Mouse (Mus musculus) heart, embryonic 16.5 days (tissue): ENCODE measurements around the gene Rtel1. TPM values are rescaled to one million over a fixed set of nuclear protein-coding genes. Genes with fewer than 3 reads are reported as not detected.

Source experiments
- ATAC-seq: fragments of 200-750 bp; cut with Nextera tagmentation; replicated peaks from 2 replicates; pipeline ENCODE4 v1.8.0; 2017; ENCODE audit warnings: moderate number of reproducible peaks; ENCODE audit not compliant: insufficient read depth, low FRiP score; ENCODE audit errors: extremely low read depth
- H3K27ac ChIP-seq: fragments of 300-500 bp; sonication (generic); 2 replicates; pipeline ENCODE4 v1.5.1; 2014; ENCODE audit warnings: mild to moderate bottlenecking, low read length, control low read depth, moderate library complexity
- H3K27me3 ChIP-seq: fragments of 300-500 bp; sonication (generic); 2 replicates; pipeline ENCODE4 v1.6.1; 2014; ENCODE audit warnings: low read length, mixed read lengths; ENCODE audit not compliant: control insufficient read depth, insufficient read depth
- H3K36me3 ChIP-seq: fragments of 300-500 bp; sonication (generic); 2 replicates; pipeline ENCODE4 v1.6.1; 2014; ENCODE audit not compliant: control insufficient read depth, insufficient read depth
- H3K4me1 ChIP-seq: fragments of 300-500 bp; sonication (generic); 2 replicates; pipeline ENCODE4 v1.6.1; 2014; ENCODE audit warnings: low read length, mixed read lengths; ENCODE audit not compliant: control insufficient read depth, insufficient read depth
- H3K4me2 ChIP-seq: fragments of 300-500 bp; sonication (generic); 2 replicates; pipeline ENCODE4 v1.6.1; 2014; ENCODE audit warnings: low read depth, mild to moderate bottlenecking, control low read depth, low read length
- H3K4me3 ChIP-seq: fragments of 300-500 bp; sonication (generic); 2 replicates; pipeline ENCODE4 v1.5.1; 2014; ENCODE audit warnings: mild to moderate bottlenecking, control low read depth, low read length
- H3K9ac ChIP-seq: fragments of 300-500 bp; sonication (generic); 2 replicates; pipeline ENCODE4 v1.6.1; 2014; ENCODE audit warnings: low read length, control low read depth
- H3K9me3 ChIP-seq: fragments of 300-500 bp; sonication (generic); replicated peaks from 2 replicates; pipeline ENCODE4 v1.6.1; 2016; ENCODE audit warnings: low read length; ENCODE audit not compliant: control insufficient read depth
- WGBS: fragments of 180-500 bp; shearing (Covaris S2); extraction: QIAGEN DNeasy Blood & Tissue Kit; methylation state at CpG from one replicate; pipeline ENCODE4 v1.1.7; 2014; 5-methylcytosine and 5-hydroxymethylcytosine counted together
- polyA plus RNA-seq: library from polyadenylated mRNA; unstranded; fragments of >200 nt; fragmentation: Nextera tagmentation; extraction: Ambion mirVana; gene quantifications from 2 replicates; pipeline ENCODE4 v1.2.1, GENCODE M21; 2015

The Rtel1 gene
- 23.8 and 25.9 TPM in 2 replicates for polyA plus RNA-seq

DNA sequence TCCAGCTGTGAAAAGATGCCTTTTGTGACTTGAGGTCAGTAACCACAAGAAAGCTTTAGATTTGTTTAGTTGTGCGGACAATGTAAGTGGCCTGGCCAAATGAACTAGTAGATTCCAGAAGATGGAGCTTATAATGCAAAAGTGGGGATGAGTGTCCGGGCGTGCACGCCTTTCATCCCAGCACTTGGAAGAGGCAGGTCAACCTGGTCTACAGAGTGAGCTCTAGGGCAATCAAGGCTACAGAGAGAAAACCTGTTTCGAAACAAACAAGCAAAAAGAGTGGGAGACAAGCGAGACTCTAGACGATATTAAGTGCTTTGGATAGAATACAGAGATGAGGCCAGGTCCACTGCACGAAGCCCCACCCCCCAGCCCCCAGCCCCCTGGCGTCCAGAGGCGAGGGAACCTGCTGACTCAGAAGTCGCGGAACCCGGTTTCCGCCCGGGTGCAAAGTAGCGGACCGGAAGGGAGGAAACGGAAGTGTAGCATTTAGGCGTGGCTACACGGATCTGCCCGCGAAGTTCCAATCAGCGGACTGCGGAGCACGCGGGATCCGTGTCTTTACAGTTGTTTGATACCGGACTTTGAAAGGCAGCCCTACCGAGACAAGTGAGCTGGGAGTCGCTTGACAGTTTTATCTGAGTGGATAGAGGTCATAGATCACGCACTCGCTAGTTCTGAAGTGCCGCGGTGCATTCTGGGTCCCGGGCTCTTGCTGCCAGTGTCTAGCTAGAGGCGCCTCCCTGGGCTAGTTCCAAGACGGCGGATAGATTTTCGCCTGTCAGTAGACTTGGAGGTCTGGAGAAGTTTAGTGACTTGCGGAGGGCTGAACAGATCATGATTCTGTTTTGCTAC, at the start of gene Rtel1:
Gene Rtel1, plus strand, starts transcription at position 492 of the 855 bp plus-strand sequence.
- peaks cover 24% of the 10 kb centered on the region for H3K36me3 ChIP-seq
- H3K27me3 ChIP-seq, result peaks cover 13% of the 10 kb centered on the region
- peak; percentile 92 for ATAC-seq
- H3K4me1 ChIP-seq, result peaks cover 11% of the 10 kb centered on the region
- peak within 1 kb of the TSS; percentile 77 for H3K9ac ChIP-seq
- peak within 1 kb of the TSS; percentile 70 for H3K4me2 ChIP-seq
- H3K27ac ChIP-seq, result peak within 1 kb of the TSS; percentile 84
- peak within 1 kb of the TSS; percentile 71 for H3K4me3 ChIP-seq
- no peaks in the 10 kb centered on the region for H3K9me3 ChIP-seq
- 5% methylated on average over 40 of the region's 40 CpGs for WGBS

DNA sequence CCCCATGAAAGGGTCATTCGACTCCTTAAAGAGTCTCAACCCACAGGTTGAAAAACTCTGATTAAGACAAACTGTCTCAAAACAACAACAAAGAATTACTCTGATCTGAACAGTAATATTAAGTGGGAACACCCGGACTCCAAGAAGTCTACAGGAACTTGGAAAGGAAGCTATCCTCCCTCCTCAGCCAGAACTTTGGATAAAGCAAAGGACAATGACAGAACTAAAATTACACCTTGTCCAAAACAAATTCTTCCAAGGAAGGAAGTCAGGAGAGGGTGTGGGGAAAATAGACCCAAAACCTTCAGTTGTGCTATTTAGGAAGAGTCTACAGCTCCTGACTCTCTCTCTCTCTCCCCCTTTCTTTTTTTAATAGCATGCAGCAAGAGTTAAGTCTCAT, 47.4 kb upstream of the Rtel1 start:
- H3K9me3 ChIP-seq, result no peaks in the 10 kb centered on the region
- no peak for ATAC-seq
- no peak overlapping the region for H3K4me2 ChIP-seq
- no peaks in the 10 kb centered on the region for H3K27me3 ChIP-seq
- no peaks in the 10 kb centered on the region for H3K4me1 ChIP-seq
- H3K36me3 ChIP-seq, result peaks cover 12% of the 10 kb centered on the region
- H3K4me3 ChIP-seq, result no peak overlapping the region
- WGBS, result 79% methylated on average over 2 of the region's 2 CpGs
- H3K27ac ChIP-seq, result no peak overlapping the region
- H3K9ac ChIP-seq, result no peak overlapping the region

DNA sequence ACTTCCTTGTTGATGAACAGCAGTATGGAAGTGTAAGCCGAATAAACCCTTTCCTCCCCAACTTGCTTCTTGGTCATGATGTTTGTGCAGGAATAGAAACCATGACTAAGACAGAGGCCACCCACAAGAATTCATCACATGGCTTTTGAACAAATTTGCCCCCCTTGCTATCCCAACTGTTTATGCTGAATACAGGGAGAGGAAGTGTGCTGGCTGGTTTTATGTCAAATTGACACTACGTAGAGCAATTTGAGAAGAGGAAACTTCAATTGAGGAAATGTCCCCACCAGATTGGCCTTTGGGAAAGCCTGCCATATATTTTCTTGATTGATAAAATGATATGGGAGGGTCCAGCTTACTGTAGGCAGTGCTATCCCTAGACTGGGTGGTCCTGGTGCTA, 45.7 kb upstream of the Rtel1 start:
- peaks cover 12% of the 10 kb centered on the region for H3K36me3 ChIP-seq

DNA sequence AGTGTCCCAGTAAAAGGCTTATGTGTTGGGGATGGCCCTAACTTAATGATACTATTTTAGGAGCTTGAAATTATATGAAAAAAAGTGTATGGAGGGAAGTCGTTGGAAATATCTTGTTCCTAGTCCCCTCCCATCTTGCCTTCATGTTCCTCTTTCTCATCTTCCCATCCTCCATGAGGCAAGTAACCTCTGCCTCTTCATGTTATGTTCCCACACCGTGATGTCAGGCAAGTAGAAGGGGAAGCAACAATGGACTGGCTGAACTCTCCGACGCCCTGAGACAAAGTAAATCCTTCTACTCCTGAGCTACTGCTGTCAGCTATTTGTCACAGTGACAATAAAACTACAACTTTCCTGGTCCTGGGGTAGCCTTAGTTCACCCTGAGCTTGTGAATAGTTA, 44.9 kb upstream of the Rtel1 start:
- peaks cover 12% of the 10 kb centered on the region for H3K36me3 ChIP-seq
- H3K27ac ChIP-seq, result no peak overlapping the region
- no peaks in the 10 kb centered on the region for H3K9me3 ChIP-seq
- H3K4me3 ChIP-seq, result no peak overlapping the region
- H3K27me3 ChIP-seq, result no peaks in the 10 kb centered on the region
- 88% methylated on average over 4 of the region's 4 CpGs for WGBS
- ATAC-seq, result no peak
- no peak overlapping the region for H3K4me2 ChIP-seq
- H3K4me1 ChIP-seq, result no peaks in the 10 kb centered on the region
- H3K9ac ChIP-seq, result no peak overlapping the region

More for the DNA sequence above, 45.7 kb upstream of the Rtel1 start:
- WGBS, result 89% methylated on average over 2 of the region's 2 CpGs
- Histone ChIP-seq H3K4me1 (no peaks in the 10 kb centered on the region), H3K4me3 (no peak overlapping the region), H3K9ac (no peak overlapping the region), H3K4me2 (no peak overlapping the region), H3K9me3 (no peaks in the 10 kb centered on the region), H3K27me3 (no peaks in the 10 kb centered on the region), H3K27ac (no peak overlapping the region)
- no peak for ATAC-seq

DNA sequence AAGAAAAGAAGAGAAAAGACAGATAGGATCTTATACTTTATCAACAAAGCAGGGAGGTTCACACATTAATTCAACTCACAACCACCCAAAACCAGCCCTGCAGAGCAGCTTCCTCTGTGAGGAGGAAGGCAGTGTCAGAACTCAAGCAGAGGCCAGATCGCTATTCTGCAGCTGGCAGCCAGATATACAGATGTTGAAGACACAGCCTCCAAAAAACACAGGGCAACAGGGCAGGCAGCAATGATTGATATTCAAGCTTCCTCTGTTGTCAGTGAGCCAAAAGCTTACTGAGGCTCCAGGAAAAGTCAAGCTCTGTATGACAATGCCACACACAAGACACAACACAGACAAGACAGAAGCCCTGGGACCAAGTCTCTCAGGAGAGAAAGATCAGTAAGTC, 42.8 kb upstream of the Rtel1 start:
- ATAC-seq, result no peak
- H3K4me3 ChIP-seq, result no peak overlapping the region
- WGBS, result 54% methylated on average over 1 of the region's 1 CpGs
- no peak overlapping the region for H3K9ac ChIP-seq
- no peak overlapping the region for H3K27ac ChIP-seq
- H3K27me3 ChIP-seq, result no peaks in the 10 kb centered on the region
- peaks cover 9% of the 10 kb centered on the region for H3K36me3 ChIP-seq
- no peaks in the 10 kb centered on the region for H3K9me3 ChIP-seq
- H3K4me1 ChIP-seq, result no peaks in the 10 kb centered on the region
- H3K4me2 ChIP-seq, result no peak overlapping the region

DNA sequence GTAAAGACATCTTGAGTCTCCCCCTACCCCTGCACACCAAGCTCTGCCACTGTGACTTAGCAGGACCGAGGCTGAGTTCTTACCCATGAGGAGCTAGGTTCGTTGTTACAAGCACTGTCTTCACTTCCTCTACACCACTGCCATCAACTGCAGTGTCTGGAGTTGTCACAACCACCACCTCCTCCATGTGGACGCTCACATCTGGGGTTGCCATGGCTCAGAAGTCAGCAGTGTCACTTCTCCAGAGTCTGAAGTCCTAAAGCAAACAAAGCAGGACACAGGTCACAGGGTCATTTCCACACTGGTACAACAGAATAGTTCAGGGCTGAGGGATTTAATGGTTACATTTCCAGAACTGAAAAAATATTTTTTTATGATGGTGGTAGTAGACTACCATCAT, 41.7 kb upstream of the Rtel1 start:
- Histone ChIP-seq H3K4me2 (no peak overlapping the region), H3K9ac (no peak overlapping the region), H3K36me3 (peaks cover 9% of the 10 kb centered on the region), H3K4me3 (no peak overlapping the region), H3K27me3 (no peaks in the 10 kb centered on the region), H3K27ac (no peak overlapping the region), H3K4me1 (no peaks in the 10 kb centered on the region), H3K9me3 (no peaks in the 10 kb centered on the region)
- WGBS, result 72% methylated on average over 3 of the region's 3 CpGs
- no peak for ATAC-seq

DNA sequence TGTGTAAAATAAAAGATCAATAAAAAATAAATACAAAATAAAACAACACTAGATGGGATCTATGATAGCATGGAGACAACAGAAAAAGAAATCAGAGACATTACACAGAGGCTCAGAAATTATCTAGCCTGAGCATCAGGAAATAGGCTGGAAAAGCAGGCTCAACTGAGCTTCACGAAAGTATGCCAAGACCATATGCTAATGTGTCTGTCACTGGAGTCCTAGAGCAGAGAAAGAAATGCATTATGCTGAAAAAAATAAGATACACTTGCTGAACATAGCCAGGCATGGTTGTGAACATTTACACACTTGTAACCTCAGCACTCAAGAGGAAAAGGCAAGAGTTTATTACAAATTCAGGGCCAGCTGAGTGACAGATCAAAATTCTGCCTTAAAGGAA, 39.6 kb upstream of the Rtel1 start:
- Histone ChIP-seq H3K27me3 (no peaks in the 10 kb centered on the region), H3K9me3 (no peaks in the 10 kb centered on the region), H3K9ac (no peak overlapping the region), H3K36me3 (peaks cover 7% of the 10 kb centered on the region), H3K4me2 (no peak overlapping the region), H3K27ac (no peak overlapping the region), H3K4me3 (no peak overlapping the region), H3K4me1 (no peaks in the 10 kb centered on the region)
- ATAC-seq, result no peak
- WGBS, result 59% methylated on average over 1 of the region's 1 CpGs

DNA sequence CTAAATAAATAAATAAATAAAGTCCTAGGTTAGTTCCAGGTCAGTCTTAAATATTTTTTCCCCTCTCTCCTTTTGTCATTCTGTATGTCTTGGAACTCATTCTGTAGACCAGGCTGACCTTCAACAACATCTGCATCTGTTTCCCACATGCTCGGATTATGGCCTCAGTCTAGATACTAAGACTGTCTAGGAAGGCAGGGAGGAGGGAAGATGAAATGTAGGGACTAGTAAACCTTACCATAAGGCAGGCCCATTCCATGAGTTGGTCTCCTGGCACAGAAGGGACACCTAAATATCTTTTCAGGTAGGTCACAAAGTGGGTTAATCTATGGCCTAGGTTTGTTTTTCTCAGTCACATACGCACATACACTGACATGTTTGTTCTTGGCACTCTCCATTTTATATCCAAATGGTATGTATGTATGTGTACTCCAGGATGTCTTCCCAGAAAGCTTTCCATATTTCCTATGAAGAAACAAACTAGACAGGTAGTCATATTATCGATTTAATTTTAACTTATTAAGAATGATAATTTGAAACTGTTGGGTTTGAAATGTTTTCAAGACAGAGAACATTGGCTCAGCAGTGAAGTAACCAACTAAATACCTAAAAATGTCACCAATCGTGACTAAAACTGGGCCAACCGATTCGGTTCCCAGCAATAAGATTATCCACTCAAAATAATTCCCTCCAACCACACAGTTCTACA, 32.8 kb upstream of the Rtel1 start:
- peak overlapping the region; percentile 84 for H3K4me3 ChIP-seq
- H3K4me2 ChIP-seq, result peak overlapping the region; percentile 62
- whole genome bisulfite sequencing, result 47% methylated on average over 6 of the region's 6 CpGs
- H3K9me3 ChIP-seq, result no peaks in the 10 kb centered on the region
- H3K36me3 ChIP-seq, result 0 out of 2 replicates have a peak, but pooled peaks cover 2% of the 10 kb centered on the region
- peaks cover 13% of the 10 kb centered on the region for H3K4me1 ChIP-seq
- peak overlapping the region; percentile 95 for H3K9ac ChIP-seq
- no peaks in the 10 kb centered on the region for H3K27me3 ChIP-seq
- H3K27ac ChIP-seq, result peak overlapping the region; percentile 97
- no peak for ATAC-seq
